Mouse (Mus musculus): Measurements from ENCODE around the gene Slc2a1. TPM values are rescaled to one million over a fixed set of nuclear protein-coding genes. Genes with fewer than 3 reads are reported as not detected.

Slc2a1 gene
- polyA plus RNA-seq, 1 experiment: 20.9 TPM

GRCm38 (mm10) chr4:119102350-119103126, 6.0 kb upstream of the Slc2a1 start:
- TF ChIP-seq POLR2A (IDR thresholded peaks at IDR 0.05; ENCODE audit: borderline replicate concordance, control insufficient read depth, low read depth, low read length) (no peak), CTCF (IDR thresholded peaks at IDR 0.05; ENCODE audit: control insufficient read depth, insufficient read depth, low read length) (no peak)
- 80% methylated on average over 7 of the region's 7 CpGs for WGBS
- Histone ChIP-seq H3K4me1 (ENCODE audit: control insufficient read depth, insufficient read depth, low read length) (no peaks in the 10 kb centered on the region; the same call in 1 of the 2 replicates), H3K27ac (ENCODE audit: control insufficient read depth, insufficient read depth, low read depth, low read length, poor library complexity) (no peak overlapping the region), H3K4me3 (replicated peaks; ENCODE audit: control insufficient read depth, low read depth, low read length) (no peak overlapping the region)

- 34% methylated on average over 4 of the region's 4 CpGs for WGBS
- TF ChIP-seq CTCF (IDR thresholded peaks at IDR 0.05; ENCODE audit: control insufficient read depth, insufficient read depth, low read length) (no peak), POLR2A (IDR thresholded peaks at IDR 0.05; ENCODE audit: borderline replicate concordance, control insufficient read depth, low read depth, low read length) (no peak)
- Histone ChIP-seq H3K4me1 (ENCODE audit: control insufficient read depth, insufficient read depth, low read length) (no peaks in the 10 kb centered on the region; the same call in 1 of the 2 replicates), H3K27ac (ENCODE audit: control insufficient read depth, insufficient read depth, low read depth, low read length, poor library complexity) (no peak overlapping the region), H3K4me3 (replicated peaks; ENCODE audit: control insufficient read depth, low read depth, low read length) (no peak overlapping the region)
Measured at GRCm38 (mm10) chr4:119104847-119105246, 3.7 kb upstream of the Slc2a1 start.

GRCm38 (mm10) chr4:119105704-119106103, 2.8 kb upstream of the Slc2a1 start:
- WGBS: under 1% methylated on average over 18 of the region's 18 CpGs
- TF ChIP-seq POLR2A (IDR thresholded peaks at IDR 0.05; ENCODE audit: borderline replicate concordance, control insufficient read depth, low read depth, low read length) (no peak), CTCF (IDR thresholded peaks at IDR 0.05; ENCODE audit: control insufficient read depth, insufficient read depth, low read length) (no peak)
- peak overlapping the region; percentile 3 for H3K4me3 ChIP-seq (replicated peaks; ENCODE audit: control insufficient read depth, low read depth, low read length)
- no peak overlapping the region for H3K27ac ChIP-seq (ENCODE audit: control insufficient read depth, insufficient read depth, low read depth, low read length, poor library complexity)
- no peaks in the 10 kb centered on the region; the same call in 1 of the 2 replicates for H3K4me1 ChIP-seq (ENCODE audit: control insufficient read depth, insufficient read depth, low read length)

- Histone ChIP-seq H3K4me1 (ENCODE audit: control insufficient read depth, insufficient read depth, low read length) (no peaks in the 10 kb centered on the region; the same call in 1 of the 2 replicates), H3K4me3 (replicated peaks; ENCODE audit: control insufficient read depth, low read depth, low read length) (no peak overlapping the region), H3K27ac (ENCODE audit: control insufficient read depth, insufficient read depth, low read depth, low read length, poor library complexity) (no peak overlapping the region)
- WGBS: 69% methylated on average over 2 of the region's 2 CpGs
- TF ChIP-seq CTCF (IDR thresholded peaks at IDR 0.05; ENCODE audit: control insufficient read depth, insufficient read depth, low read length) (no peak), POLR2A (IDR thresholded peaks at IDR 0.05; ENCODE audit: borderline replicate concordance, control insufficient read depth, low read depth, low read length) (no peak)
Measured at GRCm38 (mm10) chr4:119107867-119108266, 644 bp upstream of the Slc2a1 start.

- TF ChIP-seq CTCF (IDR thresholded peaks at IDR 0.05; ENCODE audit: control insufficient read depth, insufficient read depth, low read length) (no peak), POLR2A (IDR thresholded peaks at IDR 0.05; ENCODE audit: borderline replicate concordance, control insufficient read depth, low read depth, low read length) (no peak)
- Histone ChIP-seq H3K27ac (ENCODE audit: control insufficient read depth, insufficient read depth, low read depth, low read length, poor library complexity) (no peak overlapping the region; the same call in 1 of the 2 replicates), H3K4me3 (replicated peaks; ENCODE audit: control insufficient read depth, low read depth, low read length) (peak overlapping the region; percentile 84), H3K4me1 (ENCODE audit: control insufficient read depth, insufficient read depth, low read length) (no peaks in the 10 kb centered on the region; the same call in 1 of the 2 replicates)
- 26% methylated on average over 11 of the region's 11 CpGs for WGBS
Measured at GRCm38 (mm10) chr4:119109640-119110039, 1.1 kb downstream of the Slc2a1 start.

- Histone ChIP-seq H3K4me3 (replicated peaks; ENCODE audit: control insufficient read depth, low read depth, low read length) (no peak overlapping the region), H3K27ac (ENCODE audit: control insufficient read depth, insufficient read depth, low read depth, low read length, poor library complexity) (no peak overlapping the region), H3K4me1 (ENCODE audit: control insufficient read depth, insufficient read depth, low read length) (no peaks in the 10 kb centered on the region)
- 69% methylated on average over 5 of the region's 5 CpGs for WGBS
- TF ChIP-seq CTCF (IDR thresholded peaks at IDR 0.05; ENCODE audit: control insufficient read depth, insufficient read depth, low read length): no peak
- TF ChIP-seq POLR2A (IDR thresholded peaks at IDR 0.05; ENCODE audit: borderline replicate concordance, control insufficient read depth, low read depth, low read length): no peak
Measured at GRCm38 (mm10) chr4:119110512-119110911, 2.0 kb downstream of the Slc2a1 start.

- TF ChIP-seq POLR2A (IDR thresholded peaks at IDR 0.05; ENCODE audit: borderline replicate concordance, control insufficient read depth, low read depth, low read length) (no peak), CTCF (IDR thresholded peaks at IDR 0.05; ENCODE audit: control insufficient read depth, insufficient read depth, low read length) (no peak)
- H3K4me1 ChIP-seq (ENCODE audit: control insufficient read depth, insufficient read depth, low read length): no peaks in the 10 kb centered on the region
- no peak overlapping the region for H3K27ac ChIP-seq (ENCODE audit: control insufficient read depth, insufficient read depth, low read depth, low read length, poor library complexity)
- H3K4me3 ChIP-seq (replicated peaks; ENCODE audit: control insufficient read depth, low read depth, low read length): no peak overlapping the region
- 87% methylated on average over 5 of the region's 5 CpGs for WGBS
Measured at GRCm38 (mm10) chr4:119111410-119111809, 2.9 kb downstream of the Slc2a1 start.

GRCm38 (mm10) chr4:119112256-119112885, 3.9 kb downstream of the Slc2a1 start:
- TF ChIP-seq CTCF (IDR thresholded peaks at IDR 0.05; ENCODE audit: control insufficient read depth, insufficient read depth, low read length): no peak
- TF ChIP-seq POLR2A (IDR thresholded peaks at IDR 0.05; ENCODE audit: borderline replicate concordance, control insufficient read depth, low read depth, low read length): no peak
- Histone ChIP-seq H3K27ac (ENCODE audit: control insufficient read depth, insufficient read depth, low read depth, low read length, poor library complexity) (no peak overlapping the region; the same call in 1 of the 2 replicates), H3K4me3 (replicated peaks; ENCODE audit: control insufficient read depth, low read depth, low read length) (no peak overlapping the region), H3K4me1 (ENCODE audit: control insufficient read depth, insufficient read depth, low read length) (no peaks in the 10 kb centered on the region)
- 82% methylated on average over 2 of the region's 2 CpGs for WGBS
